Mouse (Mus musculus) liver, embryonic 14.5 days (tissue): ENCODE results near the gene Rsc1a1. TPM values are rescaled to one million over a fixed set of nuclear protein-coding genes. Genes with fewer than 3 reads are reported as not detected.
A peak's percentile ranks its signal among the peaks of the same experiment; 100 is the strongest.

Source experiments
- ATAC-seq: fragments of 200-750 bp; cut with Nextera tagmentation; 2 replicates; pipeline ENCODE4 v1.8.0; 2017; ENCODE audit warnings: moderate number of reproducible peaks, mild to moderate bottlenecking, moderate library complexity; ENCODE audit not compliant: insufficient read depth
- DNase-seq, 3 experiments: peaks; one replicate each; pipeline ENCODE4 v3.0.0-alpha.2; 2012 to 2013; ENCODE audit warnings: low read depth in 3 of 3, low spot score in 3 of 3
- H3K27ac ChIP-seq: fragments of 300-500 bp; sonication (generic); 2 replicates; pipeline ENCODE4 v1.5.1; 2014; ENCODE audit warnings: moderate library complexity, mild to moderate bottlenecking, control low read depth, inconsistent platforms
- H3K27me3 ChIP-seq: fragments of 300-500 bp; sonication (generic); 2 replicates; pipeline ENCODE4 v1.6.1; 2014; ENCODE audit warnings: mild to moderate bottlenecking, low read length, moderate library complexity; ENCODE audit not compliant: control insufficient read depth, insufficient read depth
- H3K36me3 ChIP-seq: fragments of 300-500 bp; sonication (generic); replicated peaks from 2 replicates; pipeline ENCODE4 v1.6.1; 2014; ENCODE audit warnings: low read depth; ENCODE audit not compliant: control insufficient read depth, insufficient read depth
- H3K4me1 ChIP-seq, 2 experiments: fragments of 200-500 bp in 1 of 2; fragments of 300-500 bp in 1 of 2; sonication (generic) in 1 of 2; replicated peaks; 2 replicates each; pipeline ENCODE4 v1.6.1; 2012 to 2014; ENCODE audit warnings: antibody characterized with exemption in 1 of 2, inconsistent platforms in 1 of 2, low read length in 1 of 2; ENCODE audit not compliant: control insufficient read depth in 2 of 2, insufficient read depth in 2 of 2
- H3K4me2 ChIP-seq: fragments of 300-500 bp; sonication (generic); 2 replicates; pipeline ENCODE4 v1.6.1; 2014; ENCODE audit warnings: low read depth, mild to moderate bottlenecking, control low read depth, moderate library complexity
- H3K4me3 ChIP-seq, 2 experiments: fragments of 200-500 bp in 1 of 2; fragments of 300-500 bp in 1 of 2; sonication (generic) in 1 of 2; 2 replicates each; pipeline ENCODE4 v1.5.1; 2012 to 2014; ENCODE audit warnings: low read depth in 2 of 2, low read length in 2 of 2, mild to moderate bottlenecking in 2 of 2, control low read depth in 1 of 2, inconsistent platforms in 1 of 2, moderate library complexity in 1 of 2; ENCODE audit not compliant: insufficient read depth in 1 of 2
- H3K9ac ChIP-seq: fragments of 300-500 bp; sonication (generic); replicated peaks from 2 replicates; pipeline ENCODE4 v1.6.1; 2014; ENCODE audit warnings: mild to moderate bottlenecking, control low read depth, moderate library complexity
- H3K9me3 ChIP-seq: fragments of 300-500 bp; sonication (generic); 2 replicates; pipeline ENCODE4 v1.6.1; 2016; ENCODE audit warnings: low read length, mixed read lengths; ENCODE audit not compliant: control insufficient read depth
- CTCF ChIP-seq: IDR thresholded peaks from 2 replicates; pipeline ENCODE4 v1.5.1; 2016; ENCODE audit warnings: antibody characterized with exemption, low read depth, control low read depth
- EP300 ChIP-seq: IDR thresholded peaks from 2 replicates; pipeline ENCODE4 v1.6.1; 2016; ENCODE audit warnings: antibody characterized with exemption, low read depth
- WGBS: fragments of 180-500 bp; shearing (Covaris S2); extraction: QIAGEN DNeasy Blood & Tissue Kit; methylation state at CpG from one replicate; pipeline ENCODE4 v1.1.7; 2014; ENCODE audit not compliant: insufficient replicate concordance; 5-methylcytosine and 5-hydroxymethylcytosine counted together
- polyA plus RNA-seq, 2 experiments: library from polyadenylated mRNA; depleted of rRNA in 1 of 2; stranded (reverse) in 1 of 2; unstranded in 1 of 2; fragments of >200 nt; fragmentation: Nextera tagmentation in 1 of 2; extraction: Ambion mirVana in 1 of 2; gene quantifications; 2 replicates each; pipeline versions ENCODE4 v1.2.1 to v1.2.3; 2012 to 2014

The Rsc1a1 gene
- polyA plus RNA-seq, 2 experiments: 2.1 to 3.9 TPM

- peak; percentile 44 to 52 (median 51) for DNase-seq
- Histone ChIP-seq H3K36me3 (no peaks in the 10 kb centered on the region), H3K4me1 (peaks cover 7 to 11% of the 10 kb centered on the region in 2 experiments), H3K9ac (peak overlapping the region; percentile 75), H3K27me3 (no peaks in the 10 kb centered on the region), H3K27ac (no peak overlapping the region), H3K4me2 (peak overlapping the region; percentile 99), H3K9me3 (no peaks in the 10 kb centered on the region), H3K4me3 (peak overlapping the region; percentile 58 to 74)
- peak; percentile 85 for ATAC-seq
- WGBS: 3% methylated on average over 55 of the region's 60 CpGs
- TF ChIP-seq CTCF (no peak), EP300 (no peak)
These were observed 21.2 kb downstream of the Rsc1a1 start for GRCm38 (mm10) chr4:141664011-141664745.

GRCm38 (mm10) chr4:141663122-141663931, 22.1 kb downstream of the Rsc1a1 start:
- ATAC-seq: peak; percentile 27
- peak overlapping the region; percentile 99 for H3K4me2 ChIP-seq
- TF ChIP-seq CTCF (0 out of 2 replicates have a peak, but pooled peaks have one; percentile 9), EP300 (no peak)
- no peaks in the 10 kb centered on the region for H3K36me3 ChIP-seq
- WGBS: 4% methylated on average over 44 of the region's 47 CpGs
- H3K9me3 ChIP-seq: no peaks in the 10 kb centered on the region
- peaks cover 7 to 11% of the 10 kb centered on the region in 2 experiments for H3K4me1 ChIP-seq
- DNase-seq: no peak
- H3K4me3 ChIP-seq: peak overlapping the region; percentile 58 to 74
- H3K27ac ChIP-seq: no peak overlapping the region
- H3K27me3 ChIP-seq: no peaks in the 10 kb centered on the region
- H3K9ac ChIP-seq: peak overlapping the region; percentile 75

- TF ChIP-seq EP300 (no peak), CTCF (no peak)
- WGBS: 85% methylated on average over 11 of the region's 11 CpGs
- H3K9me3 ChIP-seq: no peaks in the 10 kb centered on the region
- H3K27me3 ChIP-seq: no peaks in the 10 kb centered on the region
- no peak overlapping the region for H3K27ac ChIP-seq
- no peak overlapping the region for H3K4me2 ChIP-seq
- H3K36me3 ChIP-seq: no peaks in the 10 kb centered on the region
- peaks cover 7 to 20% of the 10 kb centered on the region in 2 experiments for H3K4me1 ChIP-seq
- ATAC-seq (no peak), DNase-seq (no peak)
- no peak overlapping the region for H3K4me3 ChIP-seq
- H3K9ac ChIP-seq: no peak overlapping the region
These were observed 24.5 kb downstream of the Rsc1a1 start for GRCm38 (mm10) chr4:141660884-141661283.

- no peak overlapping the region for H3K4me2 ChIP-seq
- no peak overlapping the region for H3K9ac ChIP-seq
These were observed 25.7 kb downstream of the Rsc1a1 start for GRCm38 (mm10) chr4:141659739-141660138.

More at GRCm38 (mm10) chr4:141659739-141660138, 25.7 kb downstream of the Rsc1a1 start:
- Histone ChIP-seq H3K36me3 (no peaks in the 10 kb centered on the region), H3K27ac (no peak overlapping the region), H3K9me3 (no peaks in the 10 kb centered on the region), H3K27me3 (no peaks in the 10 kb centered on the region), H3K4me1 (peaks cover 7 to 18% of the 10 kb centered on the region in 2 experiments), H3K4me3 (no peak overlapping the region)
- TF ChIP-seq EP300 (no peak), CTCF (peak; percentile 58)
- DNase-seq (no peak), ATAC-seq (no peak)
- WGBS: 73% methylated on average over 4 of the region's 4 CpGs
